Mouse (Mus musculus) 3134 (cell line): ENCODE results near the gene Stxbp3.
"Not testable (repeated sequence)": the region's sequence is repeated elsewhere in the genome, so short reads cannot be mapped to it uniquely, and the experiment has no call there.

Source experiments
- DNase-seq: peaks from one replicate; pipeline ENCODE4 v3.0.0-alpha.2; 2011; ENCODE audit warnings: low spot score; ENCODE audit not compliant: insufficient read length; ENCODE audit errors: extremely low read depth

Stxbp3 gene

GRCm38 (mm10) chr3:108840000-108840715 lies at the start of gene Stxbp3:
TSS of gene Stxbp3 (minus strand) at chr3:108840526.
- DNase-seq = peak; percentile 99

- DNase-seq = no peak
Observed at GRCm38 (mm10) chr3:108889908-108890307, 49.6 kb upstream of the Stxbp3 start, which contains the start of gene Fndc7. TSS of gene Fndc7 (minus strand) at chr3:108890008.

DNA sequence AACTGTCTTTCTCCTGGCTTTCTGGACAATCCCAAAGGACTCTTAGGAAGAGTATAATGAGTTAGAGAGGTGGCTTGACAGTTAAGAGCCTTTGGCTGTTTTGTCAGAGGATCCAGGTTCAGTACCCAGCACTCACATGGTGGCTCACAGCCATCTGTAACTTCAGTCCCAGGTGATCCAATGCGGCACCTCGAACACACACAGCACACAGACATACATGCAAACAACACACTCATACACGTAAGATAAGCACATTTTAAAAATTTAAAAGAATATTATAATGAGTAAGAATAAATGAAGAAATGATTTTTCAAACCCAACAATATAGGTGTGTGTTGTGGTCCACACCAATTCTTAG lies 47.3 kb upstream of the Stxbp3 start:
- no peak for DNase-seq

DNA sequence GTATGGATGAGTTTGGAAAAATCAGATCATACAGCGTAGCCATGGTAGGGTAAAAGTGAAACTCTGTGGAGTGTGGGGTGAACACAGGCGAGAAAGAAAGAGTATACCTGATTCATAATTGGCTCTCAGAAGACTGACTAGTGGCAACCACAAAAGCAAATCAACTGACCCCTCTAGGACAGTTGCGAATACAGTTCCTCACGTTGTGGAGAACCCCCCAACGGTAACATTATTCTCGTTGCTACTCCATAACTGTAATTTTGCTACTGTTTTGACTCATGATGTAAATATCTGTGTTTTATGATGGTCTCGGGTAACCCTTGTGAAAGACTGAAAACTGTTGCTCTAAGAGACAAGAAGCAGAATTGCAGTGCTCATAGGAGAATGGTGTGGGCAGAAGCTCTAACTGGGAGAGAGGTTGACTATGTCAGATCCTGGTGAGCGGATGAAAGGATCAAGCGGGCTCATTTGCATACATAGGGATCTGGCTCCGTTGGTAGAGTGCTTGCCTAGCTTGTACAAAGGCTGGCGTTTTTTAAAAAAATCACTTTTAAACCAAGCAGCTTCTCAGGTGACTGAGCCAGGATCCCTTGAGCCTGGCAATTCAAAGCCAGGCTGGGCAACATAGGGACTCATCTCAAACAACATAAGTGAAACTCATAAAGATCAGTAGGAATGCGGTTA lies 46.8 kb upstream of the Stxbp3 start:
- no peak for DNase-seq

- DNase-seq = no peak
Observed at GRCm38 (mm10) chr3:108885686-108886530, 45.6 kb upstream of the Stxbp3 start.

GRCm38 (mm10) chr3:108884706-108885289 lies 44.5 kb upstream of the Stxbp3 start:
- no peak for DNase-seq

DNA sequence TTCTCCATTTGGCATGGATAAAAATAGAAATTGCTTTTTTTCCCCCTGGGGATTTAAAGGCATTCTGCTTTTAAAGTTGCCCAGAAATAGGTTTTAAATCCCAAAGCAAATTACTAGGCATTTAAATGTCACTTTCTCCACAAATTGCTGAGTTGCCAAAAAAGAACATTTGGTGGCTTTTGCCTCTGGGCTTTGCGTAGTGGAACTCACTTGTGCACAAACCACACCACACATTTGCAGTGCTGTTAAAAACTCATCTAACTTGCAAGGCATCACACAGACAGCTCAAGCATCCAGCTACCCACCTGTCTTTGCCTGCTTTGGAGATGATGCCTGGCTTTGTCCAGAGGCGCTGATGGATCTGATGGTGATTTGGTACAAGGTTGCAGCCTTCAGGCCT lies 42.7 kb upstream of the Stxbp3 start:
- no peak for DNase-seq

- peak; percentile 52 for DNase-seq
Observed at GRCm38 (mm10) chr3:108881873-108882272, 41.5 kb upstream of the Stxbp3 start.

DNA sequence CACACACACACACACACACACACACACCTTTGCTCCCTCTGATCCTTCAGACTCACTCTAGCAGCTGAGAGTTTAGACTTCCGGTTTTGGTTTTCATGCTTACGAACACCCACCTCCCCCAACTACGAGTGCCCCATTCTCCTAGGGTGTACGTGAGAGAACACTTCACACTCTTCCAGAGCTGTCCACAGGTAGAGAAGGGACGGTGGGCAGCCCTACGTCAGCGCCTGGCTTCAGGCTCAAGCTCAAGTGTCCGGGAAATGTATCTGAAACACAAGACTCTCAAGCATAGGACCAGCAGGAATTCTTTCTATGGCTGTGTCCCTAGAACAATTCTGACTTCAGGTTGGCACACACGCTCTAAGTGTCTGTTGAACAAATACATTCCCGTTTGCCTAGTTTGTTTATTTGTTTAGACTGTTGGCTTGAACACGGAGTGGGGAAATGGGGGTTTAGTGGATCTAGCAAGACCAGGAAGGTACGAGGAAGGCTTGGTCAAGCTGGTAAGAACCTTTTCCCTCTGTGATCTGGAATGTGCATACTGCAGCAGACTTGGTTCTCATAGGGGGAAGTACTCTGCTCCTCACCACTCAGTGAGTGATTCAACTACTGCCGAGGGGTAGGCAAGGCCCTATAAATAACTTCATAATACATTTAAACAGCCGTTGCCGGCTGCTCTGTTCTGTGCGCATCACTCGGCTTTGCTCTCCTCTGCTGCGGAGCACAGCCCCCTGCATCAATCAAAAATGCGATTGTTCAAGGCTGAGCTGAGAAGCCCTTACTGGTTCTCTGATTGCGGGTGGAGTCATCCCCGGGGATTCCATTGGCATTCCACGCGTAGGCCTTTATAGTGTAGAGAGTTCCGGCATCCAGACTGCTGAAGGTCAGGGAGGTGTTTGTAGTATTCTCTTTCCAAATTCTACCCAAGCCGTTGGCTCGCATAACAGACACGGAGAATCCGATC lies 40.5 kb upstream of the Stxbp3 start:
- no peak for DNase-seq

GRCm38 (mm10) chr3:108879836-108880435 lies 39.6 kb upstream of the Stxbp3 start:
- DNase-seq = no peak

GRCm38 (mm10) chr3:108879129-108879528 lies 38.8 kb upstream of the Stxbp3 start:
- DNase-seq = no peak

GRCm38 (mm10) chr3:108870631-108871030 lies 30.3 kb upstream of the Stxbp3 start:
- DNase-seq = no peak

- no peak for DNase-seq
Observed at GRCm38 (mm10) chr3:108867449-108867848, 27.1 kb upstream of the Stxbp3 start.

DNA sequence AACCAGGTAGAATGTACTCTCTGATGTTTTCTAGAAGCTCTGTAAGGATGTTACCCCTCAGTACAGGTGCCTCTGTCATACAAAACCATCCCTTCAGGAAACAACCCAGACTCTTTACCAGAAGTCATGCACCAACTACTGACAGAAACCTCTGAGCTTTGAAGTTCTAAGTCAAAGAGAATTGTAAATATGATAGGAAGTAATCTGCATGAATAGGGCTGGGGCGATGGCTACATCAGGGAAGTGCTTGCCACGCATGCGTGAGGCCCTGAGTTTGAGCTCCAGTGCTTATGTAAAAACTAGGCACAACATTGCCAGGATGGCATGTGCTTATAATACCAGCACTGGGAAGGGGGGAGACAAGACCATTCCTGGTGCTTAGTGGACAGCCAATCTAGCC lies 25.4 kb upstream of the Stxbp3 start:
- DNase-seq = no peak

DNA sequence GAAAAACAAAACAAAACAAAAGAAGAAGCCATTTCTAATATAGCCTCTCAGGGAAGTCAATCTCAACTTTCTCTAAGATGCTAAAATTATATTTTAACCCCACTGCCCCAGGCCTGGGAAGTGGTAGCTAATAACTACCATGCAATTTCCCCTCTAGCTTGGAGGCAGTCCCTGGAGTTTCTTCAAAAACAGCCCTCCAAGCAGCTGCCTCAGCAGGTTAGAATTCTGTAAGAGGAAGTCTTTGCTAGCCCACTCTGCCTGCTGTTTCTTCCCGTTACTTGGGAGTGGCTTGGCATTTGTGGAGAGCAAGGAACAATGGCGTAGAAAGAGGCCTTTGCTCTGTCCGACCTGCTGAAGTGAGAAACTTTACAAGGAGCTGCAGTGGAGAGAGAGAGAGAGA lies 24.8 kb upstream of the Stxbp3 start:
- DNase-seq = no peak

- DNase-seq = peak; percentile 59
Observed at GRCm38 (mm10) chr3:108863091-108863490, 22.8 kb upstream of the Stxbp3 start.

DNA sequence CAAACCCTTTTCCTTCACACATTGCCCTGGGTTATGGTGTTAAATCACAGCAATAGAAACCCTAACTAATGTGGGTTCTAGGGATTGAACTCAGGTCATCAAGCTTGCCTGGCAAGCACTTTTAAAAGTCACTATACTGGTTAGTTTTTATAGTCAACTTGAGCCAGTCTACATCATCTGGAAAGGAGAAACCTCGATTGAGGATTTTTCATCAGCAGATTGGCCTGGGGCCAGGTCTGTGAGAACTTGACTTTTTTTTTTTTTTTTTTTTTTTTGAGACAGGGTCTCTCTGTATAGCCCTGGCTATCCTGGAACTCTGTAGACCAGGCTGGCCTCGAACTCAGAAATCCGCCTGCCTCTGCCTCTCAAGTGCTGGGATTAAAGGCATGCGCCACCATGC lies 22.0 kb upstream of the Stxbp3 start:
- DNase-seq = not testable (repeated sequence)

GRCm38 (mm10) chr3:108860786-108861185 lies 20.5 kb upstream of the Stxbp3 start:
- DNase-seq = no peak

GRCm38 (mm10) chr3:108858231-108858770 lies 18.0 kb upstream of the Stxbp3 start:
- DNase-seq = peak; percentile 78
